Mouse (Mus musculus): ENCODE results near the gene Olfr671.
"Not testable (repeated sequence)": the region's sequence is repeated elsewhere in the genome, so short reads cannot be mapped to it uniquely, and the experiment has no call there.

Gene Olfr671

GRCm38 (mm10) chr7:104979026-104979425 lies at the start of gene Olfr671:
Gene Olfr671 (minus strand): TSS chr7:104979126.
- DNase-seq (ENCODE audit: low read depth, low spot score): no peak

- no peak for DNase-seq (ENCODE audit: low read depth, low spot score)
These were observed 49.4 kb upstream of the Olfr671 start, which contains the start of gene Olfr675 for GRCm38 (mm10) chr7:105028360-105028759. Gene Olfr675 (minus strand): TSS chr7:105028460.

- peak; percentile 17 for DNase-seq (ENCODE audit: low read depth, low spot score)
These were observed 43.6 kb upstream of the Olfr671 start for GRCm38 (mm10) chr7:105022530-105022929.

GRCm38 (mm10) chr7:105001929-105002328 lies 23.0 kb upstream of the Olfr671 start, which contains the start of gene Olfr672:
Gene Olfr672 (minus strand): TSS chr7:105002029.
- no peak for DNase-seq (ENCODE audit: low read depth, low spot score)

DNA sequence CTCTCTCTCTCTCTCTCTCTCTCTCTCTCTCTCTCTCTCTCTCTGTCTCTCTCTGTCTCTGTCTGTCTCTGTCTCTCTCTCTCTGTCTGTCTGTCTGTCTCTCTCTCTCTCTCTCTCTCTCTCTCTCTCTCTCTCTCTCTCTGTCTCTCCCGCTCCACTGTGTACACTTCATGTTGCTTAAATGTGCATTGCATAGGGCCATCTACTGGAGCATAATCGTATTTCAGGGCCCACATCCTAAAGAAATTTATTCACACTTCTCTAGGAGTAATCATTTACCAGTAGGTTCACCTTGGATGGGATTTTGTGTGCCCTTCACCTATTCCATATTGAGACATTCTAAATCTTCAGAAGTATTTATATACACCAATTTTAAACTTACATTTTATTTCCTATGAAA lies 6.4 kb downstream of the Olfr671 start:
- DNase-seq (ENCODE audit: low read depth, low spot score): not testable (repeated sequence)

DNA sequence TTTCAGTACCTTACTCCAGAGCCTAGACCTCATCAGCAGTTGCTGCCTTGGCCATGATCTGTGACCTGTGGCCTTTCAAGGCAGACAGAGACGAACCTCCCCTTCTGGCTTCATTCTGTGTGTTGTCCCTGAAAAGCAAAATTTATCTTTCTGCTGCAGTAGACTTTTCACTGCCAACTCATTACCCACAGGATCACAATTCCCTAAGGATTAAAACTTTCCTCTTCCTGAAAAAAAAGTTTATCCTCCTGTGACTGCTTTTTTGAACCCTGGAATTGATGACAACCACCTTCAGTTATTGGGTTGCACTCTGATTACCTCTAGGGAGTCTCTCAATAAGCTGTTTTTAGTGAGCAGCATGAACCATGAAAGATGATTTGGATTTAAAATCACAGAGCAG lies 16.4 kb downstream of the Olfr671 start, which contains the start of gene Olfr670:
Gene Olfr670, minus strand, starts transcription at position 101 of the 400 bp plus-strand sequence.
- DNase-seq (ENCODE audit: low read depth, low spot score): no peak

DNA sequence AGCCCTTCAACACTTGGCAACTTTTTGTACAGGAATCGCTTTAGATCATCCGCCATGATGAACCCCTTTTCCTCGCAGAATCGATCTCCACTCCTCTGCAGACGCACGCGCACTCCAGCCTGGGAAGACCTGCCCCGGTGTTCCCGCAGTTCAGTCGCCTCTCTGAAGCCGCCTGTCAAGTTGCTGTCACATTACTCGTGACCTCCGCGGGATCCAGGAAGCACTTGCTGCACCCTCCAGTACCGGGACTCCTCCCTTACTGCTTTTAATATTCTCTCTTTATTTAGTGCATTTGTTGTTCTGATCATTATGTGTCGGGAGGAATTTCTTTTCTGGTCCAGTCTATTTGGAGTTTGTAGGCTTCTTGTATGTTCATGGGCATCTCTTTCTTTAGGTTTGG lies 28.7 kb downstream of the Olfr671 start:
- DNase-seq (ENCODE audit: low read depth, low spot score): peak; percentile 17

GRCm38 (mm10) chr7:104933940-104934339 lies 45.0 kb downstream of the Olfr671 start, which contains the start of gene Olfr669:
Gene Olfr669 (plus strand): TSS chr7:104934240.
- no peak for DNase-seq (ENCODE audit: low read depth, low spot score)

GRCm38 (mm10) chr7:104927957-104928356 lies 51.0 kb downstream of the Olfr671 start, which contains the start of gene Olfr668:
Gene Olfr668 (minus strand): TSS chr7:104928057.
- no peak for DNase-seq (ENCODE audit: low read depth, low spot score)

Measured in ES-CJ7 (cell line).